Mouse (Mus musculus) regulatory T cell (primary cell): Measurements from ENCODE around the gene Adrm1.
"Not testable (repeated sequence)": the region's sequence is repeated elsewhere in the genome, so short reads cannot be mapped to it uniquely, and the experiment has no call there.

Source experiments
- in situ Hi-C: fragments of 300-600 bp; cut with MboI, MseI; formaldehyde crosslinking; loops from one replicate; pipeline ENCODE4 v1.15.1; 2025; ENCODE audit warnings: high pct_unique_total_duplicates

Adrm1 gene

DNA sequence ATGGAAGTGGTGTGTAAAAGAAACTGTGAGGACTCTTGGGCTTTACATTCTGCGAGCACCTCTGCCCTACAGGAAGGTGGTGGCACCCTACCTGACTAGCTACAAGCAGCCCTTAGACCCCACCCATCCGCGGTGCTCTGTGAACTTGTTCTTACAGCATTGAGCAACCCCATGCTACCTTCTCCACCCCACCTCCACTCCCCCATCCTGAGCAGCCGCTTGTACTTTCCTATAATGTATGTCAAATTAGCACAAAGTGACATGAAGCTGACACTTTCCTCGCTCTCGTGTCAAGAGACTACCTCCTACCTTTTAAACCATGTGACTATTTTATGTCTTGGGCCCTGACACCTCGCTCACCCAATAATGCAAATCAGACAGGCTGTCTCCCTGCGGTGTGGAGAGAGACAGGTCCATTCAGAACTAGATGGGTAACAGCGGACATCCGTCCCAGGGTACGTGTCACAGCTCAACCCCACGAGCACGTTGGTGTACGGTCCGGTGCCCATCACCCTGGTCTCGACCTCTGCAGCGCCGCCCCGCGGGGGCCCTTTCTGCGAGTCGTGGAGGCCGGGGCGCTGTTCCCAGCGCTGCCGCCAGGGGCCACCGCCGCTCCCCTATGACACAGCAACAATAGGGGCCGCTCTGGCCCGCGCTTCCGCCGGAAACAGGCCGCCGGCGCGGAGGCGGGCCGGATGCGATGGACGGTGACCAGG lies at the start of gene Adrm1:
Gene Adrm1 (plus strand): TSS at position 680 of the 716 bp plus-strand sequence.
- in situ Hi-C loops = no loop called here

DNA sequence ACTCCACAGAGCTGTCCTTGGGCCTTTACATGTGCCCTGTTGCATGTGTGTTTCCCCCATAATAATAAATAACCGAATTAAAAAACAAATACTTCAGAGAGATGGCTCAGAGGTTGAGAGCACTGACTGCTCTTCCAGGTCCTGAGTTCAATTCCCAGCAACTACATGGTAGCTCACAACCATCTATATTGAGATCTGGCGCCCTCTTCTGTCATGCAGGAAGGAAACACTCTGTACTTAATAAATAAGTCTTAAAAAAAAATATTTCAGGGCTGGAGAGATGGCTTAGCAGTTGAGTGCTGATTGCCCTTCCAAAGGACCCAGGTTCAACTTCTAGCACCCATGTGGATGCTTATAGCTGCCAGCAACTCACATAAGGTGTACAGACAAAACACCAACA lies 47.1 kb upstream of the Adrm1 start:
- in situ Hi-C loops = no loop called here

DNA sequence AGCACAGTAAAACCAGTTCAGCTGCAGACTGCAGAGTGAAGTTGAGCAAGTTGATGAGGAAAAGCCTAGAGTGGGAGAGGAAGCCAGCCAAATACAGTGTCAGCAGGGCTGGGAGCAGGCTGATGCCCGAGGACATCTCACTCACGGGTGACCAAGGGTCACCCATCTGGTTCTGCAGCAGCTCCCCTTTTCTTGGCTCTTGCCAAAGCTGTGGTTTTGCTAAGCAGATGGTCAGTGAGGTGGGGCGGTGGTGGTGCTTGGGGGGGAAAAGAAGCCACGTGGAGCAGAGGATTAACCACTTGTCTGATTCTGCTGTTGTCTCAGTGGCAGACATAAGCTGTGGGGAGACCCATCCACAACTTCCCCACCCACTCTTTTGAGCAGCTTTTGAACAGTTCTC lies 45.1 kb upstream of the Adrm1 start:
- in situ Hi-C loops = no loop called here

DNA sequence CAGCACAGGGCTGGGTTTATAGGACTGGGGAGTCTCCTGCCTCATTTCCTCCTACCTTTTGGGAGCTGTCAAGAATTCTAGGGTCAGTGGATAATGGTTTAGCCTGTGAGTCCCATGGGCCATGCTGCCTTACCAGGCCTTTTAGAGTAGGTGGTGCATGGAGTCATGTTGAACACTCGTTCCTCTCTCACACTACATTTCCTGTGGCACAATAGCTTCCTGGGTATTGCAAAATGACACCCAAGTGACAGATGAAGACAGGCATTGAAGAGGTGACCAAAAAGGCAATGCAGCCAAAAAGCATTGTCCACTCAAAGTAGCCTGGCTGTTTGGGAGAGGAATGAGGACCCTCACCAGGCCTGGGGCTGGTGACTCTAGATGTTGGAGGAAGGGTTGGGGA lies 43.6 kb upstream of the Adrm1 start:
- in situ Hi-C loops = no loop called here

DNA sequence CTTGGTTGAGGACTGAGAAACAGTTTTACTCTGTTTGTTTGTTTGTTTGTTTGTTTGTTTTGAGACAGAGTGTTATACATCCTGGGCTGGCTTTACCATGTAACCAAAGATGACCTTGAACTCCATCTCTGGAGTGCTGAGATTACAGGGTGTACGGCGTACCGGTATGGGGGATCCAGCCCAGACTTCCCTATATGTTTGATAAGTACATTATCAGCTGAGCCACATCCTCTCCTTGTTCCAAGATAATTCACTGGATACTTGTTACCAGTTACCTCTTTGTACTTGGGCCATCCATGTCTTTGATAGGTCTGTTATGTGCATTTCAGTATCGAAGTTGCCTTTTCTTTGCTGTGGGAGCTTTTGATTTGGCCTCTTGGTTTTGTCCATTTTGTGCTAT lies 38.1 kb upstream of the Adrm1 start:
- in situ Hi-C loops = no loop called here

DNA sequence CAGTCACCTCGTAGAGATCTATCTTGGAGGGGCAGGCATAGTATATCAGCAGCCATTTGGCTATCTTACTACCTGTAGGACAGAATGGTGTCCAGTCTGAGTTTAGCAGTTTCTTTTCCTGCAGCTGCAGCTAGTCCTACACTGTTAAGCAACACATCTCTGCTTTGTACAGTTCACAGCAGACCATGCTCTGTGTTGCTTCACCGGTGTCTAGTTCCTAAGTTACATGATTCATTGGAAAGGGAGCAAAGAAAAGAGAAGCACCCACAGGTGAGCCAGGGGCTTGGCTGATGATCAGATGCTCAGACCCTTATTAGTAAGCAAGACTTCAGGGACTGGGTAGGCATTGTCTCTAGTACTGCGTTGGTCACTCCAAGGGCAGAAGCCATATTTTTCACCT lies 37.4 kb upstream of the Adrm1 start:
- in situ Hi-C loops = no loop called here

DNA sequence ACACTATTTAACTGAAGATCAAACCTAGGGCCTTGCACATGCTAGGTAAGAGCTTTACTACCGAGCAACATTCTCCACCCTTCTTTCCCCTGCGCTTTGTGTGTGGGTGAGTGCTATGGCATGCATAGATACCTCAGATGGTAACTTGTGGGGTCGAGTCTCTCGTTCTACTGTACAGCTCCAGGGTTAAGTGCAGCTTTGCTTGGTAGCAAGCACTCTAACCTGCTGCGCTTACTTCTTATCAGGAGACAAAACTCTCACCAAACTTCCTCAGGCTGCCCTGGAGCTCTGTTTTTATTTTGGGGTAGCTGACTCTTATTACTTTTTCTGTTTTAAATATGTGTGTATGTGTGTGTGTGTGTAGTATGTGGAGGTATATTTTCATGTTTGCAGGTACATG lies 35.9 kb upstream of the Adrm1 start:
- in situ Hi-C loops = no loop called here

DNA sequence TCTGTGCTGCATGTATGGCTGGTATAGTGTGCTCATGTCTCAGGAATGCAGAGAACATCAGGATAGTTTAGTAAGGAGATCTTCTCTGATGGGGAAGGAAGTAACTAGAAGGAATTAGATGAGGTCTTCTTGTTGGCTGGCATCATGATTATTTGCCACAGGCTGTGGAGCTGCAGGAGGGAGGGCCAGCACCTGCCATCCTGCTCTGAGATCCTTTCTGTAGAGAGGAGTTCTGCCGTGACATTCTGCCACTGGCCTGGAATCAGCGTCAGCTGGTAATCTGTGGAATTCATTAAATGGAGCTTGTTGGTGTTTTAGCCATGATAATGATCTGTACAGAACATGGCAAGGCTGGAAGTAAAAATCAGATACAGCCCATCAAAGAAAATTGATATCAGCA lies 25.2 kb upstream of the Adrm1 start:
- in situ Hi-C loops = loop anchor here (10.0 kb wide), 1 partner anchor 1341 kb away; no protein-coding TSS in a partner anchor

DNA sequence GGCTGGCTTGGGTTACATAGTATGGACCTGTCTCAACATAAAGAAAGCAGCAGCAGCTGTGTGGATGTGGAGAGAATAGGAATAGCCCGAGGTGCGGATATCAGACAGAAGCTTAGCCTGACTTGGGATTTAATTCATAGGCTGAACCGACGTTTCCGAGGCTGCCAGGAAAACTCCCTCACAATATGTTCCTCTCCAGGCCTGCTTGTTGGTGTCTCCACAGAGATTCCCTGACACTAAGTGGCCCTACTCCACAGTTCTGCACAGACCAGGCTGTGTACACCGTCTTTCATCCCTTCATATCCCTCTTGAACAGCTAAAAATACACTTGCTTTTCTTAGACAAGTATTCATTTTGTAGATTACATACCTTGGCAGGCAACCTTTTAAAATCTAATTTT lies 23.9 kb upstream of the Adrm1 start:
- in situ Hi-C loops = loop anchor here (10.0 kb wide), 1 partner anchor 1343 kb away; no protein-coding TSS in a partner anchor

DNA sequence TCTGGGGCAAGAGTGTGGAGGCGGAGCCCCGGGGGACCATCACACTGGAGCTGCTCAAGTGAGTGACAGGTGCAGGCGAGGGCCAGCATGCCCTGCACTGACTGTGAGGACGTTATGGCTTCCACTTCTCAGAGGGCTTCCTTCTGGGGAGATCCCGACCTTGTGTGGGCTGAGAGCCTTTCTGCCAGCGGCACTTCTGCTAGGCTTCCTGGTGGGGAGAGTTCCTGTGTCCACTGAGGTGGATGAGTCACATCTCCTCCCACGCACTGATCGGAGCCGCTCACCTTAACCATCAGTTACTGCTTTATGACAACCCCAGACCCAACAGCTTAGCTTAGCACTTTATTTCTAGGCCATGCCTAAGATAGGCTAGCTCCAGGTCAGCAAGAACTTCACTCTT lies 22.7 kb upstream of the Adrm1 start:
- in situ Hi-C loops = loop anchor here (10.0 kb wide), 1 partner anchor 1344 kb away; no protein-coding TSS in a partner anchor

DNA sequence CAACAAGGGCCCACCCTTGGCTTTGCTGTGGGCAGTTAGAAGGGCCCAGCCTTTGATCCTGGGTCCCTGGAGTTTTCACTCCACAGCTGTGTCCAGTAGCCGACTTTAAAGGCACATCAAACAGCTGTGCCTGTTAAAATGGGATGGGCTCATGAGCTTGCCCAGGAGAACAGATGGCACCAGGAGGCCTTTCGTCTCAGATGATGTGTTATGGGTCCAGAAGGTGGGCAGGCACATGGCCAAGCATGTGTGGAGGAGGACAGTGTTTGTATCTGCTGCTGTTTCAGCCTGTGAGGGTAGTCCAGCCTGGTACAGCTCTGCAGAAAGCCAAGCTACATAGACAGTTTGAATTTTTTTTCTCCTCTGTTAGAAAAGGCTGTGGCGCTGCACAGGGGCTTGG lies 16.5 kb upstream of the Adrm1 start:
- in situ Hi-C loops = no loop called here

DNA sequence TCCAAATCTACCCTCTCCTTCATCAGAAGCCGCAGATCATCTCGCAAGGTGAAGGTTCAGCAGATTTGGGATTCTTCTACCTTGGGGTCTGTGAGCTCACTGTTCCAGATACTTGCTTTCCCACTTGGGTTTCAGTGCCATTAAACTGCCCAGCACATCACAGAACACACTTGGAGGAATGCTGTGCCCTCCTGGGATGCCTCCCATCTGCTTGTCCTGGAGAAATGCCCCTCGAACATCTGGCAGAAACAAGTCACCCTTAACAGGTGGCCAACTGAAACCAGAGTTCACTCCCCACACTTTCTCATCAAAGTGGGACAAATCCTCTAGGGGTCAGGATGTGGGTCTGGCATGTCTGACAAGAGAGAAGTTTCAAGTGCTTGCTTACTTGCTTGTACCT lies 12.7 kb upstream of the Adrm1 start:
- in situ Hi-C loops = no loop called here

DNA sequence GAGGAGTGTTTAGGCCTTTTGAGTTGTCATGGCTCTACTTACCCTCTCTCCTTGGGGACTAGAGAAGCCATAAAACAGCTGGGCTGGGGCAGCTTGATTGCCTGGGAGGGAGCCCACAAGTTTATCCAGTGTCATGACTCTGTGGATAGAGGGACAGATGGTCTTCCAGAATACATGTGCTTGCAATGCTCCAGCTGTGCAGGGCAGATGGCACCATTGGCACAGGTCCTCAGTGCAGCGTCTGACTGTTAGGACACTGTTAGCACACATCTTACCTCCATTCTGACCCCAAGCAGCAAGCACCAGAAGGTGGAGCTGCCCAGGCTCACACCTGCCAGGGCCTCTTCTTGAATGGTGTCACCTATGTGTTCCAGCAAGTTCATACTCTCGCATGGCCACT lies 5.4 kb upstream of the Adrm1 start:
- in situ Hi-C loops = no loop called here

DNA sequence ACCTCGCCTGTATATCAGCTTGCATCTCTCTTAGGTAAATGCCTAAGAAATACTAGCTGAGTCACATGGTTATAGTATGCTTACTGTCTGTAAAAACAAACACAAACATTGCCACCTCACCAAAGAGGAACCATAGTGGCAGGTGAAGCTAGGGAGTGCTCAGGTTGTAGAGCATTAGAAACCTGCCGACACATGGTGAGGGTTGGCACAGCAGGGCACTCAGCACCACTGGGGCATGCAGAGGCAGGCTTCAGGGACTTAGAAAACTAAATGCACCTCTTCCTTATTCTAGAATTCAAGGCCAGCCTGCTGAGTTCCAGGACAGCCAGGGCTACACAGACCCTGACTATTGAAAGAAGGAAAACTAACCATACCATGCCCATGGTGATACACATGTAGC lies 4.4 kb upstream of the Adrm1 start:
- in situ Hi-C loops = no loop called here

DNA sequence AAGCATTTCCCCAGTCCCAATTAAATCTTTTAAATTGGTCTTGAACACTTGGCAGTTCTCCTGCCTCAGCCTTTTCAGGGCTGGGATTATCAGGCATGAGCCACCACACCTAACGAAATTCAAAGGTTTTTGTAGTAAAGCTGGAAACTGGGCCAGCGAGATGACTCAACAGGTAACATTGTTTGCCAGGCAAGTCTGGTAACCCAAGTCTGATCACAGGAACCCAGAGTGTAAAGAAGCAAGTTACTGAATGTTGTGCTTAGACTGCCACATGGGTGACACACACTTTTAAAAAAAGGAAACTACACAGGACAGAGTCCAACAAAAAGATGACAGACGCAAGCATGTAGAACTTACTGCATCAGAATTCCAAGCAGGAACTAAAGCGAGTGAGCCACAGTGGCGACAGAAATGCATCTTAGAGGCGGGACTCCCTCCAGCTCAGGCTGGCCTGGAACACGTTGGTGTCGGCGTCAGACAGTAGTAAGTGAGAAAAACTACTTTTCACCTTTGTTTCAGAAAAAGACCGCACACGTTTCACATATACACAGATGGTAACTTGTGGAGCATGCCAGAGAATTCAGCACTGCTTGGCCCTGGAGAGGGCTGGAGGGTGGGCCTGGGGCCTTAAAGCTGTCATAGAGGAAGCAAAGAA lies 1.0 kb upstream of the Adrm1 start:
- in situ Hi-C loops = no loop called here

DNA sequence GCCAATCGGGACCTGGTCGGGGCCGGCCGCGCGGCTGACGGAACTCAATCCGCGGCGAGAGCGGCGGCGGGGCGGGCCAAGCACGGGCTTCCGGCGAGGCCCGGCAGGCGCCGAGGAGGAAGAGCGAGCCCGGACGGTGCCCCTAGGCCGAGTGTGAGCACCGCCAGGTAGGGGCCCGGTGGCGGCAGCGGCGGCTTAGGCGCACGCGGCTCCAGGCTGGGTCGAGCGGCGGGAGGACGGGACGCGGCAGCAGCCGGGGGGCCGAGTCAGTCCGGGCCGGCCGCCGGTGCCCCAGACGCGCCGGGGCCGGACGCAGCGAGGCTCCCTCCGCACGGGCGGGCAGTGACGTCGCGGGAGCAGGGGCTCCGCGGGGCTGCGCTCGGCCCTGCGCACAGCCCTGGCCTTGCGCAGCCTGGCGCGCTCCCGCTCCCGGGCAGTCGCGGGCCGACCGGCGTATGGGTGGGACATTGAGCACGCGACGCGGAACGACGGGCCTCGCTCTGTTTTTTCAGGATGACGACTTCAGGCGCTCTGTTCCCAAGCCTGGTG lies 311 bp downstream of the Adrm1 start:
- in situ Hi-C loops = no loop called here

DNA sequence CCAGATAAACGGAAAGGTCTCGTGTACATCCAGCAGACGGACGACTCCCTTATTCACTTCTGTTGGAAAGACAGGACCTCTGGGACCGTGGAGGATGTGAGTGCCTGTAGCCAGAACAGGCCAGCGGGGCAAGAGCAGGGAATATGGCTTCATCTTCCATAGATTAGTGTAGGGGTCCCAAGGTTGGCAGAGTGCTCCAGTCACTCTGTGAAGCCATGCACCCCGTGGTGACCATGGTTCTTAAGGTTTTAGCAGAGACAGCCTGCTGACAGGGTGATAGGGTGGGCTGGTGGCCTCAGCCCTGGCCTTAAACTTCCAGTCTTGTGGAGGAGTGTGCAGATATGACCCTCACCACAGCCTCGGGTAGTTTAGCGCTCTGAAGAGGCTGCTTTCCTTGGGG lies 867 bp downstream of the Adrm1 start:
- in situ Hi-C loops = no loop called here

DNA sequence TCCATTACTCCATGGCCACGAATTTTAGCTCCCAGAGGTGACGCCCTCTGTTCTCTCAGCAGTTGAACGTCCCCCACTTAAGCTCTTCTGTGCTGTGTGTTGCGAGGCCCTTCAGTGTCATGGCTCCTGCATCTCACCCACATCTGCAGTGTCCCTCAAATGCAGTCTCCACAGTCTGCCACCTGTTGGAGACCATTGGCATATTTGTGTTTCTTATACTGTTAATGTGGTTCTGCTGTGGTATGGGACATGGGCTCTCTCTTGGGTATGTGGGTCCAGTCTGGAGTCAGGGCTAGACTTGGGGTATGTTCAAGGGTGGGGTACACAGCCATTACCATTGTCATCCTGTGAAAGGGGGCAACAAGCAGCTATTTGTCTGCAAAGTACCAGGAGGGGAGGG lies 1.9 kb downstream of the Adrm1 start:
- in situ Hi-C loops = no loop called here

DNA sequence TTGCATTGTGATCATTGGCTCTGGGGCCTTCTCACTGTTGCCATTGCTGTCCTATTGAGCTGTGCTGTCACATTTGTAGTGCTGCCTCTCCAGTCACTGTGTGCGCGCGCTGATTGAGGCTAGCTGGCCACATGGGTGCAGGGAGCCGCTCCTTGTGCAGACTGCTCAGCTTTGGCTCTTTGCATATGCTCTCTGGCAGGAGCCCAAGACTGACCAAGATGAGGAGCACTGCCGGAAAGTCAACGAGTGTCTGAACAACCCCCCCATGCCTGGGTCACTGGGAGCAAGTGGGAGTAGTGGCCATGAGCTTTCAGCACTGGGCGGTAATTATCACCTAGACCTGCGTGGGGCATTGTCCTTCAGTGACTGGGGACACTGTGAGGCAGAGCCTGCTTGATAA lies 2.4 kb downstream of the Adrm1 start:
- in situ Hi-C loops = not testable (repeated sequence)

DNA sequence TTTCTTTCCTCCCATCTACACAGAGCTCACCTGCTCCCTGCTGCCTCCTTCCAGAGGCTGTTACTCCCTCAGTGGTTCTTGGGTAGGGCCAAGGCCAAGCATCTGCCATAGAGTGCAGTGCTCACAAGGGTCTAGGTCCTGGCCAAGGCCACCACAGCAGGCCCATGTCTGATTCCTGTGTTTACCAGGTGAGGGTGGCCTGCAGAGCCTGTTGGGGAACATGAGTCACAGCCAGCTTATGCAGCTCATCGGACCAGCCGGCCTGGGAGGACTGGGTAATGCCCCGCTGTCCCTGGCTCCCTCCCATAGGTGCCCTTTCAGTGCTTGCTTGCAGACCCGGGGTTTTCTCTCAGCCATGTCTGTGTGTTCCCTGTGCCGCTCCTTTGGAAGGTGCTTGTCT lies 2.8 kb downstream of the Adrm1 start:
- in situ Hi-C loops = no loop called here

DNA sequence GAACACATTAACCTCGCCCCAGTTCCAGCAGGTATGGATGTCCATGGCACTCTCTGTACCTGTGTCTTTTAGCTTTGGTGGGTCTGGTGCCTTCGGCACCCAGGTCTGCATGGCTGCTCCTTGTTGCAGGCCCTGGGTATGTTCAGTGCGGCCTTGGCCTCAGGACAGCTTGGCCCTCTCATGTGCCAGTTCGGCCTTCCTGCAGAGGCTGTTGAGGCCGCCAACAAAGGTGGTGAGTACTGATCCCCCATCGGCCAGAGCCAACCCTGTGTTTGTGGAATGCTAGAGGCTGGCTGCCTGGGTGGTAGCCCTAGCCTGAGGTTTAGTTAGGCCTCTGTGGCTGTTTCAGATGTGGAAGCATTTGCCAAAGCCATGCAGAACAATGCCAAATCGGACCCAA lies 4.4 kb downstream of the Adrm1 start:
- in situ Hi-C loops = loop anchor here (5.0 kb wide), 1 partner anchor 77 kb away; no protein-coding TSS in a partner anchor

DNA sequence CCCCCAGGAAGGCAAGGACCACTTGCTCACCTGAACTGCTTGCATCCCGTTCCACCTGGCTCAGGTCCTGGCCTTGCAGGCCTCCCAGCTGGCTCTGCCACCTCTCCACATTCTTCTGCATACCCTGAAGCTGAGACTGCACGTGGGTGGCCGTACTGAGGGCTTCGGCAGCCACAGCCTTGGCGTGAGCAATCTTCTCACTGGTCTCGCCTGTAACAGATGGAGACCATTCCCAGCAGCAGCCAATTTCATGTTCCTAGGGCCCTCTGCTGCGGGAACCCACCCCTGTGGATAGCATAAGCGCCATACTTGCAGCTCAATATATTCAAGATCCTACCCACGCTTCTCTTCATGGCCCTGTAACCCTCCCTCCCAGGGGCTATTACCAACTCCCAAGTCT lies 10.3 kb downstream of the Adrm1 start:
- in situ Hi-C loops = no loop called here
